Mouse (Mus musculus): Measurements from ENCODE around the gene 4930407I10Rik. TPM values are rescaled to one million over a fixed set of nuclear protein-coding genes. Genes with fewer than 3 reads are reported as not detected.

Gene 4930407I10Rik
- polyA plus RNA-seq, 1 experiment from 2014 or later: not detected

GRCm38 (mm10) chr15:82063909-82064308, 5.0 kb downstream of the 4930407I10Rik start:
- no peaks in the 10 kb centered on the region for H3K36me3 ChIP-seq
- whole genome bisulfite sequencing: 63% methylated on average over 14 of the region's 14 CpGs

DNA sequence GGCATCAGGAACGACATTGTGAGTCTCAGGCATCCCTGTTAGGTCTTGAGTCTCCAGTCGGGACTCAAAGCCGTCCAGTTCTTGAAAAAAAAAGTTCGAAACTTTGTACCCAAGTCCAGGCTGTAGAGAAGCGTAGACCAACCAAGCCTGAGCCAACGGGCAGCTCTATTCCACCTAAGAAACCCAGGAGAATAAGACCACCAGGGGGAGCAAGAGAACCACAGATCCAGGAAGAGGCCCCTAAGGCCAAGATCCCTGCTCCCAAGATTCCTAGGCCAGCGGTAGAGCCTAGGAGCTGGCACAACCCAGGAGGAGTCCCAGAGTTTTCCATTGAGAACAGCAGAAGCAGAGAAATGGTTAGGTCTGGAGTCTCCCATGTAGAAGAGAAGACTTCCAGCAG, 6.6 kb downstream of the 4930407I10Rik start:
- peaks cover 88% of the 10 kb centered on the region for H3K27me3 ChIP-seq (replicated peaks)
- no peaks in the 10 kb centered on the region for H3K36me3 ChIP-seq
- no peak overlapping the region for H3K9ac ChIP-seq
- H3K4me2 ChIP-seq: no peak overlapping the region
- 0 out of 2 replicates have a peak, but pooled peaks cover 4% of the 10 kb centered on the region for H3K4me1 ChIP-seq (replicated peaks)
- H3K27ac ChIP-seq (ENCODE audit: poor library complexity, severe bottlenecking): no peak overlapping the region
- ATAC-seq (ENCODE audit: insufficient number of reproducible peaks, low FRiP score): no peak
- peaks cover 8% of the 10 kb centered on the region; the same call in 1 of the 2 replicates for H3K9me3 ChIP-seq (replicated peaks)
- H3K4me3 ChIP-seq: no peak overlapping the region
- 13% methylated on average over 7 of the region's 7 CpGs for whole genome bisulfite sequencing

More at GRCm38 (mm10) chr15:82063909-82064308, 5.0 kb downstream of the 4930407I10Rik start:
- H3K9ac ChIP-seq: no peak overlapping the region
- no peak overlapping the region for H3K27ac ChIP-seq (ENCODE audit: poor library complexity, severe bottlenecking)
- H3K4me1 ChIP-seq (replicated peaks): no peaks in the 10 kb centered on the region
- no peak for ATAC-seq (ENCODE audit: insufficient number of reproducible peaks, low FRiP score)
- H3K4me3 ChIP-seq: no peak overlapping the region
- peaks cover 72% of the 10 kb centered on the region for H3K27me3 ChIP-seq (replicated peaks)
- H3K9me3 ChIP-seq (replicated peaks): no peaks in the 10 kb centered on the region
- H3K4me2 ChIP-seq: no peak overlapping the region

- WGBS: 21% methylated on average over 40 of the region's 40 CpGs
- peak within 1 kb of the TSS; percentile 55 for H3K4me2 ChIP-seq
- no peak for ATAC-seq (ENCODE audit: insufficient number of reproducible peaks, low FRiP score)
- no peaks in the 10 kb centered on the region for H3K36me3 ChIP-seq
- H3K27ac ChIP-seq (ENCODE audit: poor library complexity, severe bottlenecking): no peak within 1 kb of the TSS
- H3K4me3 ChIP-seq: peak within 1 kb of the TSS; percentile 21
- no peak within 1 kb of the TSS; the same call in 1 of the 2 replicates for H3K9ac ChIP-seq
- peaks cover 8% of the 10 kb centered on the region; the same call in 1 of the 2 replicates for H3K9me3 ChIP-seq (replicated peaks)
- peaks cover 73% of the 10 kb centered on the region for H3K27me3 ChIP-seq (replicated peaks)
- H3K4me1 ChIP-seq (replicated peaks): 0 out of 2 replicates have a peak, but pooled peaks cover 4% of the 10 kb centered on the region
Observed at GRCm38 (mm10) chr15:82069898-82070297, 10.9 kb downstream of the 4930407I10Rik start, which contains the start of gene Mei1. Gene Mei1, plus strand, starts transcription at chr15:82069996.

- H3K4me2 ChIP-seq: no peak overlapping the region
- H3K9me3 ChIP-seq (replicated peaks): peaks cover 8% of the 10 kb centered on the region; the same call in 1 of the 2 replicates
- H3K27ac ChIP-seq (ENCODE audit: poor library complexity, severe bottlenecking): no peak overlapping the region
- no peak for ATAC-seq (ENCODE audit: insufficient number of reproducible peaks, low FRiP score)
- 0 out of 2 replicates have a peak, but pooled peaks cover 4% of the 10 kb centered on the region for H3K4me1 ChIP-seq (replicated peaks)
- no peaks in the 10 kb centered on the region for H3K36me3 ChIP-seq
- H3K27me3 ChIP-seq (replicated peaks): peaks cover 61% of the 10 kb centered on the region
- H3K9ac ChIP-seq: no peak overlapping the region
- H3K4me3 ChIP-seq: no peak overlapping the region
- 86% methylated on average over 26 of the region's 26 CpGs for WGBS
Observed at GRCm38 (mm10) chr15:82071816-82072469, 13.0 kb downstream of the 4930407I10Rik start.

- ATAC-seq (ENCODE audit: insufficient number of reproducible peaks, low FRiP score): no peak
- 0 out of 2 replicates have a peak, but pooled peaks cover 4% of the 10 kb centered on the region for H3K4me1 ChIP-seq (replicated peaks)
- H3K27ac ChIP-seq (ENCODE audit: poor library complexity, severe bottlenecking): no peak overlapping the region
- peaks cover 46% of the 10 kb centered on the region for H3K27me3 ChIP-seq (replicated peaks)
- H3K4me2 ChIP-seq: no peak overlapping the region
- no peak overlapping the region for H3K4me3 ChIP-seq
- no peaks in the 10 kb centered on the region for H3K36me3 ChIP-seq
- H3K9me3 ChIP-seq (replicated peaks): peaks cover 8% of the 10 kb centered on the region; the same call in 1 of the 2 replicates
- no peak overlapping the region for H3K9ac ChIP-seq
- WGBS: 75% methylated on average over 7 of the region's 7 CpGs
Observed at GRCm38 (mm10) chr15:82073490-82073889, 14.5 kb downstream of the 4930407I10Rik start.

- H3K4me3 ChIP-seq: no peak overlapping the region
- no peak overlapping the region for H3K27ac ChIP-seq (ENCODE audit: poor library complexity, severe bottlenecking)
- H3K4me1 ChIP-seq (replicated peaks): no peaks in the 10 kb centered on the region
- no peaks in the 10 kb centered on the region for H3K9me3 ChIP-seq (replicated peaks)
- peaks cover 6% of the 10 kb centered on the region; the same call in 1 of the 2 replicates for H3K27me3 ChIP-seq (replicated peaks)
- H3K36me3 ChIP-seq: no peaks in the 10 kb centered on the region
- no peak overlapping the region for H3K9ac ChIP-seq
- WGBS: 49% methylated on average over 10 of the region's 10 CpGs
- no peak for ATAC-seq (ENCODE audit: insufficient number of reproducible peaks, low FRiP score)
- H3K4me2 ChIP-seq: no peak overlapping the region
Observed at GRCm38 (mm10) chr15:82079883-82080282, 20.9 kb downstream of the 4930407I10Rik start.

GRCm38 (mm10) chr15:82081161-82081560, 22.2 kb downstream of the 4930407I10Rik start:
- Histone ChIP-seq H3K9me3 (replicated peaks) (no peaks in the 10 kb centered on the region), H3K27ac (ENCODE audit: poor library complexity, severe bottlenecking) (no peak overlapping the region), H3K4me2 (no peak overlapping the region), H3K27me3 (replicated peaks) (peaks cover 13% of the 10 kb centered on the region; the same call in 1 of the 2 replicates), H3K4me3 (no peak overlapping the region), H3K9ac (no peak overlapping the region), H3K36me3 (no peaks in the 10 kb centered on the region), H3K4me1 (replicated peaks) (no peaks in the 10 kb centered on the region)
- 24% methylated on average over 7 of the region's 7 CpGs for WGBS
- ATAC-seq (ENCODE audit: insufficient number of reproducible peaks, low FRiP score): no peak

DNA sequence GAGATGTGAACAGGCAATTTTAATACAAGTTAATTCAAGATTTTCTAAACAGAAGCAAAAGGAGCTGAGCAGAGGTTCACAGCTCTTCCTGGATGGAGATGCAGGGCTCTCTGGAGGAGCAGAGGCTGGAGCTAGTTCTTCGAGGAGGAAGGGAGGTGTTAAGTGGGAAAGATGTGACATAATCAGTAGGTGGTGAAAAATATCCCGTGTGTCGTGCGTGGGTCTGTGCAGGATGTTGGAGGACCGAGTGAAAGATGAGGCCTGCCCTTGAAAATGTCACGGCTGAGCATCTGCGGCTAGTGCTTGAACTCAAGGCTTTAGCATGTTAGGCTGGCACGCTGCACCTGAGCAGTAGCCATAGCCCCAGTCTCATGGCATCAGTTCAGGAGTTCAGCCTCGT, 26.7 kb downstream of the 4930407I10Rik start:
- no peak overlapping the region for H3K4me3 ChIP-seq
- peaks cover 36% of the 10 kb centered on the region for H3K27me3 ChIP-seq (replicated peaks)
- H3K4me1 ChIP-seq (replicated peaks): no peaks in the 10 kb centered on the region
- H3K27ac ChIP-seq (ENCODE audit: poor library complexity, severe bottlenecking): no peak overlapping the region
- H3K4me2 ChIP-seq: no peak overlapping the region
- 70% methylated on average over 9 of the region's 9 CpGs for WGBS
- no peaks in the 10 kb centered on the region for H3K9me3 ChIP-seq (replicated peaks)
- no peak overlapping the region for H3K9ac ChIP-seq
- ATAC-seq (ENCODE audit: insufficient number of reproducible peaks, low FRiP score): no peak
- no peaks in the 10 kb centered on the region for H3K36me3 ChIP-seq

DNA sequence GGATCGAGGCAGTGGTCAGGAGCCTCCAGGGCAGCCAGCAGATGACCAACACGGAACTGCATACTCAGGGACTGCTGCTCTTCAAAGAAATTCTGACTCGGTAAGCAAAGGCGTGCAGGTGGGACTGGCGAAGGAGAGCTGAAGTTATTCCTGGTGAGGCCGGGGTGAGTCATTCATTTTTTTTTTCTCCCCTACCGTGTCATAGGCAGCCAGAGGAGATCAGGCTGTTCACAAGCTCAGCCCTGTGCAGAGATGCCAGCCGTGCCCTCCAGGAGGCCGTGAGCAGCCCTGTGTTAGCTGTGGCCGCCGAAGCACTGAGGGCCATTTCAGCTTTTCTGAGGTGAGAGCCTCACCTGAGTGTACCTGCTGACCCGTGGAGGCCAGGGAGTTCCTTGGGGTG, 27.2 kb downstream of the 4930407I10Rik start:
- H3K27me3 ChIP-seq (replicated peaks): peaks cover 39% of the 10 kb centered on the region
- no peak overlapping the region for H3K9ac ChIP-seq
- H3K4me3 ChIP-seq: no peak overlapping the region
- WGBS: 71% methylated on average over 12 of the region's 12 CpGs
- ATAC-seq (ENCODE audit: insufficient number of reproducible peaks, low FRiP score): no peak
- no peaks in the 10 kb centered on the region for H3K9me3 ChIP-seq (replicated peaks)
- H3K27ac ChIP-seq (ENCODE audit: poor library complexity, severe bottlenecking): no peak overlapping the region
- H3K36me3 ChIP-seq: no peaks in the 10 kb centered on the region
- no peak overlapping the region for H3K4me2 ChIP-seq
- H3K4me1 ChIP-seq (replicated peaks): no peaks in the 10 kb centered on the region

DNA sequence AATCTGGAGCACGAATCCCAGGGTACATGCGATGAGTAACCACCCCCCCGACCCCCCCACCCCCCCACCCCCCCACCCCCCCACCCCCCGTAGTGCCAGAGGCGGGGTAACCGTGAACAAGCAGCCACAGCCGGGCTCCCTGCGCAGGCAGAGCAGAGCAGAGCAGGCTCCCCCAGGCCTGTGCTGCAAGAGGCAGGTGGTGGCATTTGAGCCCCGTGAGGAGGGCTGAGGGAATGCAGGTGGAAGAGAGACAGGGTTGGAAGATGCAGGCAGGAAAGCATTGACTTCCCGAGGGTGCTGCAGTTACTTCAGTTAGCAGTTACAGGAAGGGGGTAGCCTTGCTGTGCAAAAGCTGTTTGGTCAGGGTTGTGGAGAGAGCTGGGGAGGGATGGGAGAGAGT, 28.3 kb downstream of the 4930407I10Rik start:
- Histone ChIP-seq H3K9me3 (replicated peaks) (no peaks in the 10 kb centered on the region), H3K4me2 (no peak overlapping the region), H3K27me3 (replicated peaks) (peaks cover 44% of the 10 kb centered on the region), H3K9ac (no peak overlapping the region), H3K4me1 (replicated peaks) (no peaks in the 10 kb centered on the region), H3K36me3 (no peaks in the 10 kb centered on the region), H3K27ac (ENCODE audit: poor library complexity, severe bottlenecking) (no peak overlapping the region), H3K4me3 (no peak overlapping the region)
- WGBS: 13% methylated on average over 10 of the region's 10 CpGs
- ATAC-seq (ENCODE audit: insufficient number of reproducible peaks, low FRiP score): no peak

DNA sequence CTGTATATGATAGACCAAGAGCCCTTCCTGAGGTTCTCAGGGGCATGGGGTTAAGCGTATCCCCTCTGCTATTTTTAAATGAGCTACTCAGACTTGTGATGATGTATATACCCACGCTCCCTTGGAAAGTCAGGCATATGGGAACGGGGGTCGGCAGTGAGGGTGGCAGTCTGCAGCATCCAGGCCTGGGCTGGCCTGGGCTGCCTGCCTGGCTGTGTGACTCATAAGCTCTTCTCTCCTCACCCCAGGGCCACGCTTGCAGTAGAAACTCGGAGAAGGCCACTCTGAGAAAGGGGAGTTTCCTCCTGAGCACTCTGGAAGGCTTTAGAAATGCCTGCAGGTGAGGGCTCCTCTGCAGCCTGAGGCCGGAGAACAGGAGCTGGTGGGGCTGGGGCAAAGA, 32.1 kb downstream of the 4930407I10Rik start:
- Histone ChIP-seq H3K4me2 (no peak overlapping the region), H3K4me1 (replicated peaks) (no peaks in the 10 kb centered on the region), H3K27me3 (replicated peaks) (peaks cover 39% of the 10 kb centered on the region), H3K9me3 (replicated peaks) (no peaks in the 10 kb centered on the region), H3K9ac (no peak overlapping the region), H3K36me3 (no peaks in the 10 kb centered on the region), H3K27ac (ENCODE audit: poor library complexity, severe bottlenecking) (no peak overlapping the region), H3K4me3 (no peak overlapping the region)
- 59% methylated on average over 7 of the region's 7 CpGs for WGBS
- no peak for ATAC-seq (ENCODE audit: insufficient number of reproducible peaks, low FRiP score)

Data from heart, embryonic 12.5 days (tissue).